Mouse (Mus musculus): Measurements from ENCODE around the gene Mok. TPM values are rescaled to one million over a fixed set of nuclear protein-coding genes. Genes with fewer than 3 reads are reported as not detected.

Mok gene
- polyA plus RNA-seq (2012; rRNA removed): 8.1 and 12.3 TPM in 2 replicates

GRCm38 (mm10) chr12:110840348-110841198 lies at the start of gene Mok:
Gene Mok, minus strand, starts transcription at chr12:110840939.

GRCm38 (mm10) chr12:110889036-110890020 lies 48.6 kb upstream of the Mok start, which contains the start of the genes Cinp and Tecpr2:
Gene Cinp, minus strand, starts transcription at chr12:110889145.
Gene Tecpr2, plus strand, starts transcription at chr12:110889264.

GRCm38 (mm10) chr12:110850010-110850928 lies 9.5 kb upstream of the Mok start, which contains the start of gene Zfp839:
Gene Zfp839, plus strand, starts transcription at chr12:110850253.

Other genes with a start within 250 kb of the Mok start
- 234 and 295 TPM in 2 replicates for gene Dync1h1, start 239.5 kb downstream of the Mok start, polyA plus RNA-seq (2012; rRNA removed)
- not detected in 2 replicates for gene 1700001K19Rik, start 158.3 kb downstream of the Mok start, polyA plus RNA-seq (2012; rRNA removed)
- 533 and 634 TPM in 2 replicates for gene Hsp90aa1, start 138.2 kb downstream of the Mok start, polyA plus RNA-seq (2012; rRNA removed)
- gene Wdr20, start 103.0 kb downstream of the Mok start, polyA plus RNA-seq (2012; rRNA removed): 17.9 and 26.2 TPM in 2 replicates
- gene Zfp839, start 9.3 kb upstream of the Mok start, polyA plus RNA-seq (2012; rRNA removed): 6.5 and 6.8 TPM in 2 replicates
- gene Cinp, start 48.2 kb upstream of the Mok start, polyA plus RNA-seq (2012; rRNA removed): 61.3 and 71.8 TPM in 2 replicates
- 8.1 and 10.7 TPM in 2 replicates for gene Tecpr2, start 48.3 kb upstream of the Mok start, polyA plus RNA-seq (2012; rRNA removed)
- 13.7 and 14.8 TPM in 2 replicates for gene Ankrd9, start 138.1 kb upstream of the Mok start, polyA plus RNA-seq (2012; rRNA removed)
- gene Rcor1, start 198.4 kb upstream of the Mok start, polyA plus RNA-seq (2012; rRNA removed): 16.5 and 22.9 TPM in 2 replicates

Measured in central nervous system, embryonic 11.5 days (tissue).